Mouse (Mus musculus) lung, adult 2 months (tissue): Measurements from ENCODE around the gene Tbcc. TPM values are rescaled to one million over a fixed set of nuclear protein-coding genes. Genes with fewer than 3 reads are reported as not detected.

Experiments
- DNase-seq: peaks from one replicate; pipeline ENCODE4 v3.0.0; 2022
- H3K4me1 ChIP-seq: fragments of 200-500 bp; 2 replicates; pipeline ENCODE4 v1.6.1; 2011; ENCODE audit warnings: low read length; ENCODE audit not compliant: control insufficient read depth, insufficient read depth
- H3K4me3 ChIP-seq: fragments of 200-500 bp; replicated peaks from 2 replicates; pipeline ENCODE3; 2011; ENCODE audit warnings: low read depth, mild to moderate bottlenecking, control low read depth, low read length; ENCODE audit errors: extremely low read depth
- CTCF ChIP-seq: fragments of 200-500 bp; IDR thresholded peaks from 2 replicates; pipeline ENCODE4 v1.5.1; 2011; ENCODE audit warnings: mild to moderate bottlenecking, low read length, control low read depth; ENCODE audit not compliant: insufficient read depth
- POLR2A ChIP-seq: fragments of 200-500 bp; IDR thresholded peaks from 2 replicates; pipeline ENCODE4 v1.6.1; 2011; ENCODE audit warnings: low read depth, mild to moderate bottlenecking, control low read depth, low read length, borderline replicate concordance; ENCODE audit errors: extremely low read depth
- WGBS: fragments of 180-500 bp; shearing (Covaris S2); methylation state at CpG from one replicate; pipeline ENCODE4 v1.1.7; 2018; 5-methylcytosine and 5-hydroxymethylcytosine counted together
- polyA plus RNA-seq: library from polyadenylated mRNA; depleted of rRNA; stranded (reverse); fragments of >200 nt; gene quantifications from 2 replicates; pipeline ENCODE4 v1.2.3, GENCODE M21; 2012

Tbcc gene
- polyA plus RNA-seq, 1 experiment, result 17.9 TPM

DNA sequence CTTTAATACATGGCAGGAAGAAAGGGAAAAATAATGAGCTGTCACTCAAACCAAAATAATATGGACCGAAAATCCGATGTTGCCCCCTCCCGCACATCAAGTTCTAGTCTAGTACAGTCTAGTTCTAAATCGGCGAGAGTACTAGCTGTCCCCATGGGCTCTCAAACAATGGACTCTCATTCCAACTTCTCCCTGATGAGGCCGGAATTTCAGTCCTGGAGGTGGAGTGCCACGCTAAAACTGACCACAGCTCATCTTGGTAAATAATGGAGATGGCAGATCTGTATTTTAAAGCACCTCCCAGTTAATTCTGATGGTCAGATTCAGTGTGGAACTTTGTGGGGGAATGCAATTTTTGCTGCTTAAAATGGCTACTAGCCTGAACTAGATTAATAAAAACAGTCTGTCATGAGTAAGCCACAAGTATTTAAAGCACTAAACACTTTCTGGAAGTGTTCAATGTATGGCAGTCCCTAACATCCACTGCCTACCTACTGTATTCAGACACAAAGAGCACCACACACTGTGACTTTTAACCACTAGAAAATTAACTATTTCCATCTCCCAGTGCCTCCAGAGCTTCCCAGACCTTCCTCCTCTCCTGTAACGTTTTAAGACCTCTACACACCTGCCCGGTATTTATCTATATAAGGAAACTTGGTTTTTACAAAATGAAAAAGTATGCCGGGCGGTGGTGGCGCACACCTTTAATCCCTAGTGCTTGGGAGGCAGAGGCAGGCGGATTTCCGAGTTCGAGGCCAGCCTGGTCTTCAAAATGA is 35.0 kb upstream of the Tbcc start:
- TF ChIP-seq CTCF, result no peak
- TF ChIP-seq POLR2A, result 0 out of 2 replicates have a peak, but pooled peaks have one; percentile 5
- 20% methylated on average over 15 of the region's 15 CpGs for WGBS
- Histone ChIP-seq H3K4me3 (peak overlapping the region; percentile 100), H3K4me1 (peaks cover 22% of the 10 kb centered on the region)
- peak; percentile 33 for DNase-seq

DNA sequence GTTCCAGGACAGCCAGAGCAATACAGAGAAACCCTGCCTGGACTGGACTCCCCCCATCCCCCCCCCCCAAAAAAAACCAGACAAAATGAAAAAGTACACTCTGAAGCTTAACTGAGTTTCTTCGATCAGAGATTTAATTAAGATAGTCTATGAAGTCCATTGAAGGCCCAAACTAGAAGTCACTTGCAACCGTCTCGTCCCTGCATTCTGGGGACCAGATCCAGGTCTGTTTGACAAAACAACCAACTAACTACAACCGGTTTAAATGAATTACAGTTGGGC is 34.4 kb upstream of the Tbcc start:
- H3K4me3 ChIP-seq, result peak overlapping the region; percentile 100
- WGBS, result 3% methylated on average over 4 of the region's 4 CpGs
- H3K4me1 ChIP-seq, result peaks cover 22% of the 10 kb centered on the region
- DNase-seq, result no peak
- TF ChIP-seq POLR2A (no peak), CTCF (no peak)

DNA sequence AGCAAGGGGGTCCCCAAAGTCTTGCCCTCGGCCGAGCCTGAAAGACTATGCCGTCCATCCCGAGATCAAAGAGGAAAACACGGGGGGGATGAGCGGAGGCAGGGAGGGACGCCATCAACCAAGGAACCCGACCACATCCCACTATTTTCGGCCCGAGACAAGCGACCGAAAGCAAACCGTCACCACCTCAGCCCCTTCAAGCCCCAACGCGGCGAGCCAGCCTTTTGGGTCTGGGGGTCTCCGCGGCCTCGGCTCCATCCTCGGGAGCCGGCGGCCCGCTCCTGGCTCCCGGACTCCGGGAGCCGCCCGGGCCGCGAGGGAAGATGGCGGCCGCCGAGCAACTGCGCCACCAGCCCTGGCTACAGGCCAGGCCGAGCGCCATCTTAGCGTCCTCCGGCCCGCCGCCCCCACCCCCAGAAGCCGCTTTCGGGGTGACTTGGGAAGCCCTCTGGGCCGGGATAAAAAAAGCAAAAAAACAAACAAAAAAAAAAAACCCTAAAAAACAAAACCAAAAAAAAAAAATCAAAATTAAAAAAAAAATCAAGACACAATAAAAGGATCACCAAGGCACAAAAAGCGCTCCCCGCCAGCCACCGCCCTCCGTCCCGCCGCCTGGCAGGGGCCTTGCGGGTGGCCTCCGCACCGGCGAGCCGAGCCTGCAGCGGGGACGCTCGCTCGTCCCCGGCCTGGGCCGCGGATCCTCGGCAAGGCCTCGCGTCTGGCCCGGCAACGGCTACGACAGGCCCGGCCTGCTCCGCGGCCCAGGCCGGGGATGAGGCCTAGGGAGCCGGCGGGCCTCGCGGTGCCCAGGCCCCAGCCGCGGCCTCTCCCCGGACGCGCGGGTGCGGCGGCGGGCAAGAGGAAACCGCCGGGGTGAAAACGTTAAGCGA is 33.8 kb upstream of the Tbcc start:
- Histone ChIP-seq H3K4me3 (peak overlapping the region; percentile 100), H3K4me1 (peaks cover 22% of the 10 kb centered on the region)
- TF ChIP-seq POLR2A (0 out of 2 replicates have a peak, but pooled peaks have one; percentile 0), CTCF (no peak)
- WGBS, result under 1% methylated on average over 87 of the region's 87 CpGs
- peak; percentile 85 for DNase-seq

DNA sequence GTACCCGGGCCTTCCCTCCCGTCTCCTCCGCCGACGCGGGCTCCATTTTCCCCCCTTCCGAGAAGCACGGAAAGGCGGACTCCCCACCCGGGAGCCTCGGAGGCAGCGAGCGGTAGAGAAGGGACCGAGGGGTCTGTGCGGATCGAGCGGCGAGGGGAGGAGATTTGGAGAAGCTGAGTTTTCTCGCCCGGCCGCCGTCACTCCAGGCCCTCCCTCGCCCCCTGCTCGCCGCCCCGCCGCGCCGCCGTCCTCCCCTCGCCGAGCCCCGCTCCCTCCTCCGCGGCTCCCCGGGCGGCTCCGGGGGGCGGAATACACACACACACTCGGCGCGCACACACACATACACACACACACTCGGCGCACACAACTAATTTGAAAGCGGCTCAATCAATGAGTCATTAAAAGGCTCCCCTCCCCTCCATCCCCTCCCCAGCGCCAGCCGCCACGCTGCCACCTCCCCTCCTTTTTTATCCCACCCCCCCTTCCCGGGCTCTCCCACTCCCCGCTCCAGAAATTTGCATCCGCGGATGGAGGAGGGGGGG is 33.1 kb upstream of the Tbcc start:
- peaks cover 22% of the 10 kb centered on the region for H3K4me1 ChIP-seq
- peak overlapping the region; percentile 100 for H3K4me3 ChIP-seq
- peak; percentile 80 for DNase-seq
- 1% methylated on average over 30 of the region's 52 CpGs for WGBS
- peak; percentile 73 for TF ChIP-seq POLR2A
- TF ChIP-seq CTCF, result no peak

DNA sequence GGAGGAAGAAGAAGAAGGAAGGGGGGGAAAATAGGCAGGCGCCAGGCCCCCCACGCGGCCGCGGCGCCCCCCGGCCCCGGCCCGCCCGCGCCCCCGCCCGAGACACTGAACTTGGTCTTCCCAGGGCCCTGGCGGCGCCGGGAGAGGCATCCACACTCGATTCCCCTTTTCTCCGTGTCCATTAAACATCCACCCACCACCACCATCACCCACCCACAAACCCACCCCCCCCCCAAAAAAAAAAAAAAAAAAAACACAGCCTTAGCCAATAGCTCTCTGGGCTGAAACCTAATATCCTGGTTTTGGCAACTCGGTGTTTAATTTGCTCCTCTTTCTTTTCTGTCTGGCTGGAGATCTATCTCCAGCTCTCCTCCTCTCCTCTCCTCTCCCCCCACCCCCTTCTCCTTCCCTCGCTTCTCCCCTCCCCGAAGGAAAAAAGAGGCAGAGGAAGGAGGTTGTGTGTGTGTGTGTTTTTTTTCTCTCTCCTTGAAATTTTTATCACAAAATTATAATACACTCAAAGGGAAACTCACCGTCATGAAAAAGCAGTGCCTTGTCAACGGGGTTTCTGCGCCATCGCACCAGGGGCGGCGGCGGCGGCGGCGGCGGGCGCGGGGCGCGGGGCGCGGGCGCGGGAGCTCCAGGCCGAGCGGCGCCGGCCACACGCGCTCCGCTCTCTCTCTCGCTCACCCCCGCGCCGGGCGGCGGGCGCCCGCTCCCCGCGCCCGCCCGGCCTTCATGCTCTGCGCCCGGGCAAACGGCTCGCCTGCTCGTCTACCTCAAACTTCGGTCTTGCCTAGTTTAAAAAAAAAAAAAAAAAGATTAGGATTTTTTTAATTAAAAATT is 32.4 kb upstream of the Tbcc start, which contains the start of gene Bicral:
Gene Bicral, minus strand, starts transcription at position 580 of the 846 bp plus-strand sequence.
- 0 out of 2 replicates have a peak, but pooled peaks have one; percentile 2 for TF ChIP-seq POLR2A
- TF ChIP-seq CTCF, result no peak
- DNase-seq, result peak; percentile 70
- 1% methylated on average over 64 of the region's 65 CpGs for WGBS

DNA sequence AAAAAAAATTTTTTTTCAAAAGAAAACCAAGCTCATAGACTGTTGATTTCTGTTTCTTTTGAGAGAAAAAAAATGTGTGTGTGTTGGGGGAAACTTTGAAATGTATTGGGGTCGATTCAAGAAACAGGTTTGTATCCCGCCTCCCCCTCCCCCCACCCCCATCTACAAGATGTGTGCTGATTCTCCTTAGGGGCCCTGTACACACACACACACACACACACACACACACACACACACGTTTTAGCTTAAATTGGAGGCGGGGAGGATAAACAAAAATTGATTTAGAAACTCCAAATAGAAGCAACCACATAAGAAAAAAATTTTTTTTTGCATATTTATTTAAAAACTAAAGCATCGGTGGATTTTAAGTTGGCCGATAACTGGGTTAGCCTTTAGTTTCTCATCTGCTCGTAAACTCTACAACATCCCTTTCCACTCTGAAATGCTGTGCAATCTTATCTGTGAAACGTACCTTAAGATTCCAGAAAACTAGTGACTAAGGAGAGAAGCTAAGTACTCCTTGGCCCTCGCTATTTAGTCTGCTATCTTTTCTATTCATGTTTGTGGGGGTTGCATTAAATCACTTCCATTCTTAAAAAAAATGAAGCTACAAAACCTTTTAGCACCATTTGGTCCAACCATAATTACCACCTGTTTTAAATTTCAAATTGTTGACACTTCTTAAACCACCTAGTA is 31.6 kb upstream of the Tbcc start:
- no peak overlapping the region for H3K4me3 ChIP-seq
- 24% methylated on average over 9 of the region's 9 CpGs for WGBS
- no peak for TF ChIP-seq POLR2A
- TF ChIP-seq CTCF, result no peak
- H3K4me1 ChIP-seq, result peaks cover 10% of the 10 kb centered on the region
- no peak for DNase-seq

More for the DNA sequence above, 32.4 kb upstream of the Tbcc start, which contains the start of gene Bicral:
- Histone ChIP-seq H3K4me3 (peak within 1 kb of the TSS; percentile 100), H3K4me1 (peaks cover 18% of the 10 kb centered on the region)

DNA sequence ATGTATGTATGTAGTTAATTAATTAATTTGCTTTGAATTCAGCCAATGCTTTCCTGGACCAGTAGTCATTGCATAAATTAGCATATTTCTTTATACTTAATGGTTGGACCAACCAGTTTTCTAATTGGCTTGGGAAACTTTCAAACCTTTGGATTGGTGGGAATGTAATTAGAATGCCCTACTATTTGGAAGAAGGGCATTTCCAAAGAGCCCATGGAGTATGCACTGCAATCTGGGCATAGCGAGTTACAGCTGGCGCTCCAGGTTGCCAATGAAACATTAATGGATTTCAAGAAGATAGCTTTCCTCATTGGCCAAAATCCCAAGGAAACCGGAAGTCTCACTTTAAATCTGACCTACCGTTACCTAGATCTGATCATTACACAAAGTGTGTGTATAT is 30.4 kb upstream of the Tbcc start:
- Histone ChIP-seq H3K4me1 (peaks cover 2% of the 10 kb centered on the region; the same call in 1 of the 2 replicates), H3K4me3 (no peak overlapping the region)
- TF ChIP-seq CTCF (no peak), POLR2A (no peak)
- WGBS, result 87% methylated on average over 4 of the region's 4 CpGs
- no peak for DNase-seq

DNA sequence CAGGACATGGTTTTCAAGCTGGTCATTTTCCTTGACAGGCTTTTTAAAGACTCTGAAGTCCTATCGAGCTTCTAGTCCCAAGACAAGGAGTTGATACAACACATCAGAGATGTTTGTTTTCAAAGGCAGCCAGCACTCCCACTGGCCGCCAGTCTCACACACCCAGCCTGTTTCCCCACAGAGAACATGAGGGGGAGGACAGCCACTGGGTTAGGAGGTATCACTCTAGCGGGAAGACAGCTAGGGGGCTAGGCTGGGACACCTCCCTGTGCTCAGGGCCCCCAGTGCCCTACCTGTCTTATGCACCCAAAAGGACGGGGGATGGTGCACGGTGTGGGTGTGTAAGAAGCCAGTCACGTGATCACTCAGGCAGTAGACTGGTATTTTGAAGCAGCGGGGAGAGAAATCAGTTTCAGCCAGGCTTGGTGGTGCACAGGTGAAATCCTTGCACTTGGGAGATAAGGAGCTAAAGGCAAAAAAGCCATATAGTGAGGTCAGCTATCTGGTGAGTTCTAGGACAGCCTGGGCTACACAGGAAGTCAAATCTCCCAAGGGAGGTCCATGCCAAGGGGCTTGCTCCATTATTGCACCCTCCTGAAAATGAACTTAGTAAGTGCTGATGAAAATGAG is 25.8 kb upstream of the Tbcc start:
- DNase-seq, result no peak
- TF ChIP-seq POLR2A, result no peak
- TF ChIP-seq CTCF, result no peak
- no peaks in the 10 kb centered on the region for H3K4me1 ChIP-seq
- WGBS, result 58% methylated on average over 7 of the region's 7 CpGs
- H3K4me3 ChIP-seq, result no peak overlapping the region

DNA sequence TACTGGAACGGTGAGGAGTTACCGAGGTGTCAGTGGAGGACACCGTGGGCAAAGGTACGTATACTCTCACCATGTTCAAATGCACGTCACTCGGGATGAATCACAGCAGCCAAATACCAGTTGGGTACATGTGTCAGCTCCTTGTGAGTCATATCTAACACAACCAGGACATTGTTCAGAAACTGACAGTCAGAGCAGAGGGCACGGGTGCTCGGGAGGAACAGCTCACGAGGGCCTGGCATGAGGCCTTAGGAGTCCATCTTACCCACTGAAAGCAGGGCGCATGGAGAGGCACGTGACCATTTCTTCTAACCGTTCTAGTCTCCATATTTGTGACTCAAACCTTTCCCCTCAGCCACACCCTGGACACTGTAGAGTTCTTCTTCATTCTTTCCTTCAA is 23.6 kb upstream of the Tbcc start:
- TF ChIP-seq POLR2A (no peak), CTCF (no peak)
- no peak for DNase-seq
- H3K4me3 ChIP-seq, result no peak overlapping the region
- 85% methylated on average over 12 of the region's 12 CpGs for WGBS
- no peaks in the 10 kb centered on the region for H3K4me1 ChIP-seq
